Mouse (Mus musculus) brain, embryonic 14.5 days (tissue): Measurements from ENCODE around the gene Col23a1.

Source experiments
- CTCF ChIP-seq: fragments of 200-500 bp; IDR thresholded peaks from 2 replicates; pipeline ENCODE4 v1.5.1; 2012; ENCODE audit warnings: inconsistent platforms, mild to moderate bottlenecking, moderate library complexity, borderline replicate concordance; ENCODE audit not compliant: insufficient read depth, insufficient read length; ENCODE audit errors: extremely low read depth
- POLR2A ChIP-seq: fragments of 200-500 bp; IDR thresholded peaks from 2 replicates; pipeline ENCODE4 v1.6.1; 2012; ENCODE audit warnings: mild to moderate bottlenecking, inconsistent platforms, borderline replicate concordance; ENCODE audit not compliant: poor library complexity, insufficient read depth, insufficient read length, severe bottlenecking; ENCODE audit errors: extremely low read depth

DNA sequence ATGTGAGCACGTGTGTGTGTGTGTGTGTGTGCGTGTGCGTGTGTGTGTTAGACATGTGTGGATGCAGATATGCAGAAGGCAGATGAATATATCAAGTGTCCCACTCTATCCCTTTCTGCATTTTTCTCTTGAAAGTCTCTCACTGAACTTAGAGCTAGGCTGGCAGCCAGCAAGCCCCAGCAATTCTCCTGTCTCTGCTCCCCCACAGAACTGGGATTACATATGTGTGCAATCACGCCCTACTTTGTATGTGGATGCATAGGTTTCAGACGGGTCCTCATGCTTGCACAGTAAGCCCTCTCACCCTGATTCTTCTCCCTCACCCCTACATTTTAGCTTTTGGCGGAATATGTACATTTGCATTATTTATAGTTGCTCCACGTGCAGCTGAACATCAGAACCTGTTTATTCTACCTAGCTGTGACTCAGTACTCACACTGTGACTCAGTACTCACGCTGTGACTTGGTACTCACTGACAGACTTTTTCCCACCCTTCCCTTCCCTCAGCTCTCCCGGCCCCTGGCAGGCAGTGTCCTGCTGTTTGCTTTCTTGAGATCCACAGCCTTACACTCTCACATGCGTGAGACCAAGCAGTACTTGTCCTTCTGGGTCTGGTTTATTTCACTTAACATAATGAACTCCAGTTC is 111.9 kb downstream of the Col23a1 start:
- no peak for TF ChIP-seq POLR2A
- no peak for TF ChIP-seq CTCF
